Mouse (Mus musculus) inflammation-experienced regulatory T-cells, adult 6 months (primary cell): Measurements from ENCODE around the gene Fsd1. TPM values are rescaled to one million over a fixed set of nuclear protein-coding genes. Genes with fewer than 3 reads are reported as not detected.

ENCODE experiments used
- ATAC-seq: one replicate; pipeline ENCODE4 v1.8.0; 2017
- polyA plus RNA-seq, 3 experiments: library from polyadenylated mRNA; unstranded; fragments of 100-300 nt; shearing (Covaris generic); gene quantifications; one replicate each; pipeline ENCODE4 v1.2.1; 2017

The Fsd1 gene
- under 1 TPM in 1 of 3 experiments, not detected in 2; 0.98 TPM for polyA plus RNA-seq

- no peak for ATAC-seq
Measured at GRCm38 (mm10) chr17:55986030-55986961, at the start of gene Fsd1. Fsd1 (plus strand) TSS chr17:55986509.

- ATAC-seq: peak; percentile 1
Measured at GRCm38 (mm10) chr17:55944387-55944865, 41.9 kb upstream of the Fsd1 start.

GRCm38 (mm10) chr17:55944866-55945682 lies 41.2 kb upstream of the Fsd1 start:
- peak; percentile 93 for ATAC-seq

- ATAC-seq: no peak
Measured at GRCm38 (mm10) chr17:55945696-55946095, 40.6 kb upstream of the Fsd1 start.

- no peak for ATAC-seq
Measured at GRCm38 (mm10) chr17:55948647-55949046, 37.7 kb upstream of the Fsd1 start.

- no peak for ATAC-seq
Measured at GRCm38 (mm10) chr17:55949400-55949799, 36.9 kb upstream of the Fsd1 start, which contains the start of gene Zfp119b. Zfp119b (minus strand) TSS chr17:55949500.

- ATAC-seq: no peak
Measured at GRCm38 (mm10) chr17:55950601-55951000, 35.7 kb upstream of the Fsd1 start.

- ATAC-seq: no peak
Measured at GRCm38 (mm10) chr17:55952041-55952440, 34.3 kb upstream of the Fsd1 start.

GRCm38 (mm10) chr17:55952447-55953027 lies 33.8 kb upstream of the Fsd1 start, which contains the start of gene Ebi3:
Ebi3 (plus strand) TSS chr17:55952640.
- peak; percentile 63 for ATAC-seq

- no peak for ATAC-seq
Measured at GRCm38 (mm10) chr17:55953751-55954150, 32.6 kb upstream of the Fsd1 start.

GRCm38 (mm10) chr17:55954229-55954628 lies 32.1 kb upstream of the Fsd1 start:
- ATAC-seq: no peak

- ATAC-seq: no peak
Measured at GRCm38 (mm10) chr17:55956129-55956528, 30.2 kb upstream of the Fsd1 start.

- ATAC-seq: no peak
Measured at GRCm38 (mm10) chr17:55956591-55956990, 29.7 kb upstream of the Fsd1 start.

- no peak for ATAC-seq
Measured at GRCm38 (mm10) chr17:55957168-55957567, 29.1 kb upstream of the Fsd1 start.

GRCm38 (mm10) chr17:55957726-55958583 lies 28.4 kb upstream of the Fsd1 start:
- ATAC-seq: no peak

GRCm38 (mm10) chr17:55958584-55958886 lies 27.8 kb upstream of the Fsd1 start:
- ATAC-seq: no peak

- peak; percentile 93 for ATAC-seq
Measured at GRCm38 (mm10) chr17:55958918-55959728, 27.2 kb upstream of the Fsd1 start, which contains the start of gene Yju2. Yju2 (plus strand) TSS chr17:55959099.

- no peak for ATAC-seq
Measured at GRCm38 (mm10) chr17:55959946-55960740, 26.2 kb upstream of the Fsd1 start.

GRCm38 (mm10) chr17:55960791-55961190 lies 25.5 kb upstream of the Fsd1 start:
- ATAC-seq: no peak

- ATAC-seq: no peak
Measured at GRCm38 (mm10) chr17:55961631-55962030, 24.7 kb upstream of the Fsd1 start.
